Mouse (Mus musculus) layer of hippocampus, adult 18-20 months (tissue): ENCODE measurements around the gene Ano10. TPM values are rescaled to one million over a fixed set of nuclear protein-coding genes. Genes with fewer than 3 reads are reported as not detected.
"Not testable (repeated sequence)": the region's sequence is repeated elsewhere in the genome, so short reads cannot be mapped to it uniquely, and the experiment has no call there.

Experiments
- DNase-seq, 2 experiments: peaks; one replicate each; pipeline ENCODE4 v3.0.0; 2022; ENCODE audit warnings: low spot score in 2 of 2
- long read RNA-seq: library from polyadenylated mRNA; stranded (forward); transcript quantifications from one replicate; pipeline ENCODE4 v2.0.0, GENCODE M21; 2021
- total RNA-seq, 2 experiments: library from RNA; stranded (reverse); gene quantifications; 2 replicates each; pipeline ENCODE4 v1.2.3; 2021

Gene Ano10
- 10 to 100 TPM; 23.8 to 26.4 TPM for total RNA-seq
- long read RNA-seq, transcript Ano10-201 (13 exons, 2,653 nt), result major isoform, 25 of 30 reads
- long read RNA-seq, partial matches to known transcripts, result 0 of 30 reads
- long read RNA-seq, other reads (novel, unspliced or antisense), result 5 of 30 reads

DNA sequence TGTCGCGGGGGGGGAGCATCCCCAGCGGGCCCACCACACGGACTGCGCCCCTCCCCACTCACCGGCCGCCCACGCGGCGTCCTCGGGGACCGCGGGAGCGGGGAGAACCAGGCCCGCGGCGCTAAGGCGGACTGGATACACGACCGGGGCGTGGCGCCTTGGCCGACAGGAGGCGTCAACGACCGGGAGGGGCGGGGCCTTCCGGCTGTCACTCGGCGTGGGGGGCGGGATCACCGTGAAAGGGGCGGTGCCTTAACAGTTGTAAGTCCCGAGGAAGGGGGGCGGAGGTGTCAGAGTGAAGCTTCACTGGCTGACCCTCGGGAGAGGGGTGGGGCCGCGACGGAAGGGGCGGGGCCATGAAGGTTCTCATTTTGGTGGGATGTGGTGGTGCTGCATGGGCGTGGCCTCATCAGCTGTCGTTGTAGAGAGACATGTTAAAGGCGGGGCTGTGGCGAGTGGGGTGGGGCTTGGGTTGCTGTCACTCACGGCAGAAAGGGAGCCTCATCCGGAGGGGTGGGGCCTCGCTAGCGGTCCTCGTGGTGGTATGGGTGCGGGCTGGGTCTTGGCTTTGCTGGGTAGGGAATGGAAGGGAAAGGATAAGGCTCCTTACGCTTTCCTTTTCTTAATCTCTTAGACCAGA is at the start of gene Ano10:
Ano10 (minus strand) TSS at position 182 of the 640 bp plus-strand sequence.
- DNase-seq, result peak; percentile 92 to 97

GRCm38 (mm10) chr9:122343399-122343798 is 49.2 kb upstream of the Ano10 start:
- no peak for DNase-seq

GRCm38 (mm10) chr9:122339972-122340371 is 45.7 kb upstream of the Ano10 start:
- DNase-seq, result no peak

DNA sequence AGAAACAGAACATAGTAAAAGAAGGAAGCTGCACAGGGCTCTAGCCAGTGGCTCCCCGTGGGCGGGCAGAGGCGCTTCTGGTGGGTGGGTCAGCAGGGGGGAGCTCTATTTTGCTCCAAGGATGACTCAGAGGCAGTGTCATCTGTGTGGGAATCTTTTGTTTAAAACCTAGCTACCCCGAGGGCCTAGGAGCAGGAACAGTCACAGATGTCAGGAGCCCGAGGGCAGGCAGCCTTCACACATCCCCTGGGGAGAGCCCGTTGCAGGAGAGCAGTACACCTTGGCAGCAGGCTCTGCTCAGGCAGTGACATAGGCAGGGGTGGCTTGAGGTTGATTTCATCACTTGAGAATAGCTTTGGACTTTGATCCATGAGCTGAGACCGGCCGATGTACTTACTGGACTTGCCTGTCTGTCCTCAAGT is 43.3 kb upstream of the Ano10 start:
- no peak for DNase-seq

GRCm38 (mm10) chr9:122336677-122337076 is 42.5 kb upstream of the Ano10 start:
- DNase-seq, result no peak

DNA sequence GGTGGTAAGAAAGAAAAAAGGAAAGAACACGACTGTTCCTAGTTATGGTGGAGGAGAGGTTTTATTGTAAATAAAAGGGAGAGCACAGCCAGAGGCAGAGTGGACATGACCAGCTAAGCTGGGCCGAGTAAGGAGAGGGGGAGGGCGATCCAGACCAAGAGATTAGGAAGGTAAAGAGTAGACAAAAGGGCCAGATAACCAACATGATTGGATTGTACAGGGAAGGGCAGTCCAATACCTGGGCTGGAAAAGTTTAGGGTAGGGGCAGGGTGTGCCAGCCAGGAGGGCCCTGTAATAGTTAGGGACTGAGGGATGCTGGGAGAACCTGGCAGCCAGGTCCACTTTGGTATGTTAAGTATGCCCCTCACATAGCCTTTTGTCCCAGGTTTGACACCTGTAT is 34.0 kb upstream of the Ano10 start:
- no peak for DNase-seq

GRCm38 (mm10) chr9:122325996-122326395 is 31.8 kb upstream of the Ano10 start:
- DNase-seq, result no peak

- DNase-seq, result no peak
Measured at GRCm38 (mm10) chr9:122322356-122322755, 28.1 kb upstream of the Ano10 start.

DNA sequence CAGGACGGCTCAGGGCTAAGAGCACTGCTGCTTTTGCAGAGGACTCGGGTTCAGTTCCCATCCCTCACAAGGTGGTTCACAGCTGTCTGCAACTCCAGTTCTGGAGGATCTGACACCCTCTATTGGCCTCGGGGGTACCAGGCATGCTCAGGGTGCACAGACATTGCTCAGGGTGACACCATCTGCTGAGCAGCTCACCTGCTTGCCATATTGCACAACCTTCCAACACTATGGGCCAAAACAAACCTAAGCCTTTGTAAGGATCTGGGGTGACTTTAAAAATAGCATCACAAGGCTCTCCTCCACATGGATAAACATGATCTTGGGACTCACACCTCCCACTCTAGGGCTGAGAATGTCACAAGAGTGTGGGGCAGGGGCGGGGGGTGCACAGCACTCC is 26.4 kb upstream of the Ano10 start:
- DNase-seq, result no peak

DNA sequence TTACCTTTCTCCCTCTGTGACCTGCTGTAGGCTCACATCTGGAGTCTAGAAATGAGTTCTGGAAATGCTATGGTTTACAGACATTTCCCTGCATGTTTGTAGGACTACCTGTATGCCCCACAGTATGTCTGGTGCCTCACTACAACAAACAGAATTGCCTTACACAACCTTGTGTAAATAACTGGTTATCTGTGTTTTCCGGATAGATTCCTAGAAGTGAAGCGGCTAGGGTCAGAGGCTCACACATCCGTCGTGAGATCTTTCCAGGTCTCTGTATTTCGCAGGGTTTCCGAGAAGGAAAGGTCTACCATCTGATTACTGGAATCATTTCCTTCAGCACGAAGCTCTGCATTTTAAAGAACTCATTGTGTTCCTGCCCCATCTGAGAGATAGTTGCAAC is 22.3 kb upstream of the Ano10 start:
- no peak for DNase-seq

DNA sequence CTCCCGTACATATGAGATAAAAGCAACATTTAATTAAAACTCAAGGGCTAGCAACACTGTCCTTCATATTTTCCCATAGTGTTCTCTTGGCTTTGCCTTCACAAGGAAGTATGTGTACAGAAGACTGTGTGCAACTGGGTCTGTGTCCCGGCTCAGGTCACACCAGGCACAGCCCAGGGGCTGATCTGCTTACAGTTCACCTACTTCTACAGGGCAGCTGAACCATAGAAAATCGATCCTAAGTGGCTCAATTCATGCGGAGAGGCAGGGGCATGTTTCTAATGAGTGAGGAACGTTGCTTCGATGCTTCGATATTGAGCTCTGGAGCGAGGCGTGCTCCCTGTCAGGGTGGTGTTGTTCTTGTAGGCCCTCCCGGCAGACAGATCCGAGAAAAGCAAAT is 21.3 kb upstream of the Ano10 start:
- no peak for DNase-seq

GRCm38 (mm10) chr9:122314942-122315341 is 20.7 kb upstream of the Ano10 start:
- no peak for DNase-seq

GRCm38 (mm10) chr9:122314386-122314785 is 20.2 kb upstream of the Ano10 start:
- no peak for DNase-seq

DNA sequence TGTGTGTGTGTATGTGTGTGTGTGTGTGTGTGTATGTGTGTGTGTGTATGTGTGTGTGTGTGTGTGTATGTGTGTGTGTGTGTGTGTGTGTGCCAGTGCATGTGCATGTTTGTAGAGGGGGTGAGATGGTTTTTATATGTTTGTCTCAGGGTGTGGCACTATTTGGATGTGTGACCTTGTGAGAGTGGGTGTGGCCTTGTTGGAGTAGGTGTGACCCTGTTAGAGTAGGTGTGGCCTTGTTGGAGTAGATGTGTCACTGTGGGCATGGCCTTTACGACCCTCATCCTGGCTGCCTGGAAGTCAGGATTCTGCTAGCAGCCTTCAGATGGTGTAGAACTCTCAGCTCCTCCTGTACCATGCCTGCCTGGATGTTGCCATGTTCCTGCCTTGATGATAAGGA is 18.9 kb upstream of the Ano10 start:
- not testable (repeated sequence) for DNase-seq

DNA sequence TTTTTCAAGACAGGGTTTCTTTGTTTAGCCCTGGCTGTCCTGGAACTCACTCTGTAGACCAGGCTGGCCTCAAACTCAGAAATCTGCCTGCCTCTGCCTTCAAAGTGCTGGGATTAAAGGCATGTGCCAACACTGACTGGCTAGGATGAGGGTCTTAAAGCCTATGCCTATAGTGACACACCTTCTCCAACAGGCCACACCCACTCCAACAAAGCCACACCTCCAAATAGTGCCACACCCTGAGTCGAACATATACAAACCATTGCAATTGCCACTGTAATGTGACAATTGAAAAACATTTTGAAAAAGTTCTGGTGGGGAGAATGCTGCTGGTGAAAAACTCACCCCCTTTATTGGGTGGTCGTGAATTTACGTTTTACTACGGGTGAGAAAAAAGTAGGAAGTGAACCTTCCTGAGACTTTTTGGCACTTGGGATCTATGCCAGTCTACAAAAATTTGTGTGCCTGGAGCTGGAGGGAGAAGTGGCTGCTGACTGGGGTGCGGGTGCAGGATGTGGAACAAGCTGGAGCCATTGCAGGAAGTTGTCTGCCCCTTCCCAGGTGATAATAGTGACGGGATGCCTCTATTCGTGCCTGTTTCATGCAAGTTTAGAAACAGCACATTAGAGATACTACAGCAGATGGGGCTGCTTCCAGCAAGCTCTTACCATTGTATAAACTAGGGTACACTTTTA is 18.2 kb upstream of the Ano10 start:
- no peak for DNase-seq

DNA sequence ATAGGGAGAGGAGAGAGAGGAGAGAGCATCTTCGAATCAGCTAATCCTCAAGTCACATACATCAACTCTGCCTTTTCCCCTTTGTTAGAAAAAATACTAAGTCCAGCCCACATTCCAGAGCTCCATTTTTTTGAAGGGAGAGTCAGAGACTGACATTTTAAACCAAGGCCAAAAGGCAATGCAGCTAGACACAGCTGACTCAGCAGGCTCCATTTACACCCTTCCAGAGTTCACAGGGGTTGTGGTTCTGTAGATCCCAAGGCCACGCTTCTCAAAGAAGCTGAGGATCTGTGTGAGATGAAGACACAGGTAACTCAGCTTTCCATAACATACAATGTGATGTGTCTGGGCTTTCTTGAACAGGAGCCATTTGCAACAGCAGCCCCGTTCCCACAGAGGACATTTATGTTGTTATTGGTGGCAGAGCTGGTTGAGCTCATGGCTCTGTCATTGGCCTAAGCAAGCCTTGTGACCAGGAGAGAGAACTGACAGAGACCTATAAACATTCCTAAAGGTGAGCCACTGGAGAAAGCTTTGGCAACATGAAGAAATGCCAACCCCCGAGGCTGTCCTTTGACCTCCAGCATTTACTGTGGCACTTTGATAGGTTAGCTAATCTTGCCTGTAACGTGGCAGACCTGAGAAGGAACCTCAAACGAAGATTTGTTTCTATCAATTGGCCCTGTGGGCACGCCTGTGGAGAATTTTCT is 17.0 kb upstream of the Ano10 start:
- DNase-seq, result no peak

GRCm38 (mm10) chr9:122310613-122311049 is 16.4 kb upstream of the Ano10 start:
- DNase-seq, result peak; percentile 68 to 88

DNA sequence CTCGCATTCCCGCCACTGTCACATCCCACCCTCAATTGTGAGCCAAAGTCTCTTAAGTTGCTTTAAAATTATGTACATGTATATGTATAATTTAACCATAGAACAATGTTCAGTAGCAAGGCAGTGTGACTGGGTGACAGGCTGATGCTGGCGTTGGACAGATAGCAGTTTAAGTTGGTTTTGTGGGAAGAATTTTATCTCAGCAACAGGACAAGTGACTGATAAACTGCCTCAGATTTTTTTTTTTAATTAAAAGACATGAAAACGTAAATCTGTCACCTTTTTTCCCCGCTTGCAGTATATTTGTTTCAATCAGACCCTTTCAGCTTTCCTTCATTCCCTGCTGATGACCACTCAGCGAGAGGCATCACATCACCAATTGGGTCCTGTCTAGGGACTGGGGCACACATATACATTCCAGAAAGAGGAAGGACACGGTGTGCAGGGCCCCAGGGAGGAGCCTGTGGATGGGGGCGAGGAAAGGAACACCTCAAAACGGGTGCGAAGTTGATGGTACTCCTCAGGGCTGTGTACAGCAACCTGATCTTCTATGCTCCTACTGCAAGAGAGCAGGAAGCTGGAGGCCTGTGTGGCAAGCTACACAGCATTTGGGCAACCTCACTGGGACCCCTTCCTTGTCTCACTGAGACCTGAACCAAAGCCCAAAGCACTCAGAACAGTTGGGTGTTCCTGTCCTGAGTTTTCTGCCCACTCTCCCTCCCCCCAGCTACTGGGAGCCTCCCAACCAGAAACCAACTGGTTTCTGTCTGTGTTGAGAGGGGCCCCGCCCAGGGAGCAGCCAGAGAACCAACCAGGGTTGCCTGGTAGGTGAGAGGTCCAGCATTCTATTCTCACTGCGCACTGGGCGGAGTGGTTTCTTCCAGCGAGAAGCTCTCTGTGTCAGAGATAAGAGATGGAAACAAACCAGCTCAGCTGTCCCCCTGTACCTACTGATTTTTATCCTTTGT is 15.1 kb upstream of the Ano10 start:
- no peak for DNase-seq

GRCm38 (mm10) chr9:122305302-122305701 is 11.1 kb upstream of the Ano10 start:
- DNase-seq, result no peak

DNA sequence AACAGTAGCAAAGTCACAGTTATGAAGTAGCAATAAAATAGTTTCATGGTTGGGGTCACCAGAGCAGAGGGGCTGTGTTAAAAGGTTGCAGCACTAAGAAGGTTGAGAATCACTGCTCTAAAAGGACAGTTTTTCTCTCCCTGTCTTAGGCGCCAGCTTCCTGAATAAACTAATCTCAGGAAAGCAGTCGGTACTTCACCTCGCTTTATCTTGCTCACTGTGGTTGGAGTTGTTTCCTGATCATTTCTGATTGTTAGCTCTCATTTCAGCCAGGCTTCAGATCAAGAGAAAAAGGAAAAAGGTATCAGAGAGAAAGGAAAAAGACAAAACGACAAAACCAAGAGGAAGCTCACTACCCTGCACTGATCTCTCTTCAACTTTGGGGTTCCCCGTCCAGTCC is 1.9 kb upstream of the Ano10 start:
- DNase-seq, result no peak

DNA sequence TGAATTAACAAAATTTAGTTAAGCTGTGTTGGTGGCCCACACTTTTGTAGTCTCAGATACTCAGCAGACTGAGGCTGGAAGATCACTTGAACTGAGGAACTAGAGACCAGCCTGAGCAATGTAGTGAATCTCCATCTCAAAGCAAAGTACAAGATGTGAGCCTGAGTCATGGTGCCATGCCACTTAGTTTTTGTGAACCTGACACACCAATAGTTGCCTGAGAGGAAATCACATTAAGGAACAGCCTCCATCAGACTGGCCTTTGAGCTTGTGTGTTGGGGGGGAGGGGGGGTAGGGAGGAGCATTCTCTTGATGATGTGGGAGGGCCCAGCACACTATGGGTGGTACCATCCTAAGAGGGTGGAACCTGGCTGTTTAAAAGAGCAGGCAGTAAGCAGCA is 1.2 kb upstream of the Ano10 start:
- no peak for DNase-seq
